Mouse (Mus musculus) liver, postnatal 0 days (tissue): Measurements from ENCODE around the gene Fbln1. TPM values are rescaled to one million over a fixed set of nuclear protein-coding genes. Genes with fewer than 3 reads are reported as not detected.
"Not testable (repeated sequence)": the region's sequence is repeated elsewhere in the genome, so short reads cannot be mapped to it uniquely, and the experiment has no call there.

Source experiments
- ATAC-seq: fragments of 200-750 bp; cut with Nextera tagmentation; 2 replicates; pipeline ENCODE4 v1.8.0; 2017; ENCODE audit warnings: mild to moderate bottlenecking, moderate library complexity
- DNase-seq: peaks from one replicate; pipeline ENCODE4 v3.0.0-alpha.2; 2016
- H3K27ac ChIP-seq: fragments of 300-500 bp; sonication (generic); 2 replicates; pipeline ENCODE4 v1.5.1; 2014; ENCODE audit warnings: antibody characterized with exemption, moderate library complexity, mild to moderate bottlenecking, low read depth
- H3K27me3 ChIP-seq: fragments of 300-500 bp; sonication (generic); 2 replicates; pipeline ENCODE4 v1.6.1; 2014; ENCODE audit warnings: low read length, control low read depth, mixed read lengths; ENCODE audit not compliant: insufficient read depth
- H3K36me3 ChIP-seq: fragments of 300-500 bp; sonication (generic); replicated peaks from 2 replicates; pipeline ENCODE4 v1.6.1; 2014; ENCODE audit warnings: mild to moderate bottlenecking, control low read depth, low read length, moderate library complexity, mixed read lengths; ENCODE audit not compliant: insufficient read depth
- H3K4me1 ChIP-seq: fragments of 300-500 bp; sonication (generic); 2 replicates; pipeline ENCODE4 v1.6.1; 2014; ENCODE audit warnings: antibody characterized with exemption, mild to moderate bottlenecking, control low read depth; ENCODE audit not compliant: insufficient read depth
- H3K4me2 ChIP-seq: fragments of 300-500 bp; sonication (generic); 2 replicates; pipeline ENCODE4 v1.6.1; 2014; ENCODE audit warnings: low read depth, mild to moderate bottlenecking, low read length, moderate library complexity, mixed read lengths
- H3K4me3 ChIP-seq: fragments of 300-500 bp; sonication (generic); 2 replicates; pipeline ENCODE4 v1.5.1; 2014; ENCODE audit warnings: low read depth, low read length
- H3K9ac ChIP-seq: fragments of 300-500 bp; sonication (generic); replicated peaks from 2 replicates; pipeline ENCODE4 v1.6.1; 2014; ENCODE audit warnings: mild to moderate bottlenecking, moderate library complexity
- H3K9me3 ChIP-seq: fragments of 300-500 bp; sonication (generic); 2 replicates; pipeline ENCODE4 v1.6.1; 2016; ENCODE audit warnings: mild to moderate bottlenecking, control low read depth, low read length, mixed read lengths
- CTCF ChIP-seq: sonication (generic); IDR thresholded peaks from 2 replicates; pipeline ENCODE4 v1.5.1; 2016; ENCODE audit warnings: antibody characterized with exemption, low read depth
- EP300 ChIP-seq: IDR thresholded peaks from 2 replicates; pipeline ENCODE4 v1.6.1; 2016; ENCODE audit warnings: antibody characterized with exemption, low read depth, mild to moderate bottlenecking
- WGBS: fragments of 180-500 bp; shearing (Covaris S2); extraction: QIAGEN DNeasy Blood & Tissue Kit; methylation state at CpG from one replicate; pipeline ENCODE4 v1.1.7; 2014; ENCODE audit not compliant: insufficient replicate concordance; 5-methylcytosine and 5-hydroxymethylcytosine counted together
- polyA plus RNA-seq: library from polyadenylated mRNA; unstranded; fragments of >200 nt; fragmentation: Nextera tagmentation; extraction: Ambion mirVana; gene quantifications from 2 replicates; pipeline ENCODE4 v1.2.1, GENCODE M21; 2015

The Fbln1 gene
- polyA plus RNA-seq, 1 experiment from 2014 or later = 2.8 TPM

DNA sequence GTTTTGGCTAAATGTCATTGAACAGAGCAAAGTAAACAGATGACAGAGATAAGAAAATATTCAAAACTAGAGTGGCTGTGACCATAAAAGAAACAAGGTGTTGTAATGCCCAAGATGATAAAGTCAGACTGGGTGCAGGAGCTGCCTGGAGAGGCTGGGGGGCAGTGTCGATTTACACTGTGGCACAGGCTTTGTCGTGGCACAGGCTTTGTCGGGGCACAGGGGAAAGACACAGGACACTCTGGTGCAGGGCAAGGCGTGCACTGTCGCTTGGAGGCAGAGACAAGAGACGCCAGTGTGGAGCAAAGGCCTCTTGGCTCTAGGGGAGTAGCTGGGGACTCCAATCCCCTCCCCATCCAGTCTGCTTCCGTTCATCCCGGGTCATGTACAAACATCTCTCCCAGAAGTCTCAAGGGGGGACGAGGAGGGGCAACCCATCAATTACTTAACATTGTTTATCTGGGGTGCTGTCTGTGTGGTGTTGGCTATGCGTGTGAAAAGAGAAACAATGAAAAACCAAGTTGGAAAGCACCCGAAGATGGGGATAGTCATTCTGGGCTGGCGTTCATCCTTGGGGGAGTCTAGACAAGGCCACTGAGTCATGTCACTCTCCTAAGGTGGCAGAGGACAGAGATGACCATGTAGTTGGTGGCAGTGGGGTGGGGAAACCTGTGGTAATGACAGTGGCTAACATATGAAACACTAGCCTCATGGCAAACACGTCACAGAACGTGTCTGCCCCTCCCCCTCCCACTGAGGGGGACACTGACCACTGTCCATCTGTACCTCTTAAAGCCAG is 110.8 kb downstream of the Fbln1 start:
- Histone ChIP-seq H3K27me3 (no peaks in the 10 kb centered on the region), H3K9ac (no peak overlapping the region), H3K27ac (no peak overlapping the region), H3K36me3 (no peaks in the 10 kb centered on the region), H3K4me3 (no peak overlapping the region), H3K4me2 (no peak overlapping the region), H3K4me1 (peaks cover 4% of the 10 kb centered on the region), H3K9me3 (no peaks in the 10 kb centered on the region)
- 46% methylated on average over 14 of the region's 14 CpGs for WGBS
- ATAC-seq = no peak
- TF ChIP-seq EP300 (no peak), CTCF (no peak)
- DNase-seq = no peak

DNA sequence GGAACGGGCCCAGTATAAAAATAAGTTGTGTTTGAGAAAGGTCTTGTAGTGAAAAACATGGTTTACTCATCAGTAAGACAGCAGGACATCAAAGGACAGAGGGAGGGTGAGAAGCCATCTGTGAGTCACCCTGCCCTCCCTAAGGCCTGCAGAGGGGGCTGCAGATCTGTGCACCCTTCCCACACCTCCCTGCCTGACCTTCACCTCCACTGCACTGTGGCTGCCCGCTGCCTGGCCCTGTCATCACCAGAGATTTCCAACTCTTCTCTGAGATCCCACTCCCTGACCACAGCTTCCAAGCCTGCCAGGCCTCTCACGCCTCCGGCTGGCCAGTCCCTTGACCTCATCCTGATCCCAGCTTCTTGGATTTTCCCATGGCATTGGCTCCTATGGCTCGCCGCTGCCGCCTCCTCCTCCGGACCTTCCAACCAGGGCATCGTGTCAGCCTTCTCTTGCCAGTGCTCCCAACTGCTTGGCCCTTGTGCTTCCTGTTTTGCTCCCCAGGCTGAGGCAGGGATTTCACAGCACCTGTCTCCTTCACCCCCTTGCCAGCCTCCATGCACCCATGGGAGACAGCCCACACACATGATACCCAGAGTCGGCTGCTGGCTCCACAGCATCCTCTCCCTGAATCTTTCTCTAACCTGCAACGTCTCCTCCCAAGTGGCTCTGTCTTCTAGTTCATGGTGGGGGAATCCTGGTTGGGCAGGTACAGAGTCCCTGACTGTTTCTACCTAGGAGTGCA is 114.3 kb downstream of the Fbln1 start:
- no peak for DNase-seq
- TF ChIP-seq CTCF = 0 out of 2 replicates have a peak, but pooled peaks have one; percentile 10
- TF ChIP-seq EP300 = no peak

DNA sequence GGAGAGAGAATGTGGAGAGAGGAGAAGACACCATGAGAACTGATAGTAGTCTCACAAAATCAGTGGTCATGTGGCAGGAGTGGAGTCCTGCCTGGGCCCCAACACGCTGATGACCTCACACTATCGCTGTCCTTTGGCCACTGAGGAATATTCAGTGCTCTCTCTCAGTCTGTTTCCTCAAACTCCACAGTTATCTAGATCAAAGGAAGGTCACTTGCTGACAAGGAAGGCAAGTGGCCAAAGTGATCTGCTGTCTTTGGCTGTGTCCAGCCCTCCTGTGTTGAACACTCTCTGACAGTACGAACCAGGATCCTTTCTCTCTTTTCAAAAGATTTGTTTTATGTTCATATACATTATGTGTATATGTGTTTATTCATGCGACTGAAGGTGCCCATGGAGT is 117.5 kb downstream of the Fbln1 start:
- Histone ChIP-seq H3K27ac (no peak overlapping the region), H3K9me3 (no peaks in the 10 kb centered on the region), H3K27me3 (no peaks in the 10 kb centered on the region), H3K4me3 (no peak overlapping the region), H3K4me1 (peaks cover 5% of the 10 kb centered on the region; the same call in 1 of the 2 replicates), H3K36me3 (no peaks in the 10 kb centered on the region), H3K4me2 (no peak overlapping the region), H3K9ac (no peak overlapping the region)
- TF ChIP-seq EP300 (no peak), CTCF (no peak)
- no peak for DNase-seq
- WGBS = 77% methylated on average over 4 of the region's 4 CpGs
- ATAC-seq = no peak

More for the DNA sequence above, 114.3 kb downstream of the Fbln1 start:
- WGBS = 77% methylated on average over 11 of the region's 11 CpGs
- H3K9ac ChIP-seq = no peak overlapping the region
- H3K36me3 ChIP-seq = no peaks in the 10 kb centered on the region
- no peak overlapping the region for H3K27ac ChIP-seq
- ATAC-seq = no peak
- H3K4me1 ChIP-seq = peaks cover 4% of the 10 kb centered on the region; the same call in 1 of the 2 replicates
- H3K27me3 ChIP-seq = no peaks in the 10 kb centered on the region
- no peak overlapping the region for H3K4me3 ChIP-seq
- no peaks in the 10 kb centered on the region for H3K9me3 ChIP-seq
- no peak overlapping the region for H3K4me2 ChIP-seq

DNA sequence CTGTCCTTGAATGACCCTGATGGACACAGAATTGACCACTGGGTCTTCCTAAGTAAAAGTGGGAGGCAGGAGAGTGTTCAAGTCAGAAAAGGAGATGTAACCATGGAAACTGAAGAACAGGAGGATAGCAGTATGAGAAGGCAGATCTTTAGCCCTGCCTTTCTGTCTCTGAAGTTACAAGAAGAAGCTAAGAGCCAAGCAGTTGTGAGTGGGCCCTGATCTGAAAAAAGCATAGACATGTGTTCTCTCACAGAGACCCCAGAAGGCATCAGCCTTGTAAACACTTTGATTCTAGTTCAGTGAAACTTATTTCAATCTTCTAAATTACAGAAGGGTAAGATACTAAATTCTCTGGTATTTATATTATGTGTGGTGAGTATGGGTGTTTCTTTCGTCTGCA is 118.7 kb downstream of the Fbln1 start:
- Histone ChIP-seq H3K27ac (no peak overlapping the region), H3K36me3 (no peaks in the 10 kb centered on the region), H3K9me3 (no peaks in the 10 kb centered on the region), H3K27me3 (no peaks in the 10 kb centered on the region), H3K4me2 (no peak overlapping the region), H3K9ac (no peak overlapping the region), H3K4me3 (no peak overlapping the region), H3K4me1 (peaks cover 5% of the 10 kb centered on the region; the same call in 1 of the 2 replicates)
- ATAC-seq = no peak
- no peak for TF ChIP-seq EP300
- no peak for TF ChIP-seq CTCF
- WGBS = 92% methylated on average over 1 of the region's 1 CpGs
- DNase-seq = no peak

DNA sequence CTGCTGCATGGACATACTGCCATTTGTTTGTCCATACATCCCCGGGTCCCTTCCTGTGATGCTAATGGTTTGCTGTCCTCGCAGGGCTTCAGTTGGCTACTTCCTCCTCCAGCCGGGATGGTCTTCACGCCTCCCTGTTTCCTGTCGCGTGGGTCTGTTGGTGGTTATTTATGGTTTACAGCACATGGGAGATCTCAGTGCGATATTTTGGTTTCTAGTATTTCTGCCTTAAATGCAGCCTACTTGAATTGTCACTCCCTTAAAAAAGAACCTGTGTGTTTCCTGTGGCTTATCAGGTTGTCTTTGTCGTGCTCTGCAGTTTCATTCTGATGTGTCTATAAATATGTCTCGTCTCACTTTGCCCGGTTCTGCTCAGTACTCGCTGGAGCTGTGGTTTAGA is 122.1 kb downstream of the Fbln1 start:
- TF ChIP-seq EP300 (no peak), CTCF (no peak)
- H3K9me3 ChIP-seq = no peaks in the 10 kb centered on the region
- 15% methylated on average over 11 of the region's 11 CpGs for WGBS
- peaks cover 5% of the 10 kb centered on the region; the same call in 1 of the 2 replicates for H3K4me1 ChIP-seq
- no peak overlapping the region for H3K27ac ChIP-seq
- no peak overlapping the region for H3K4me3 ChIP-seq
- H3K36me3 ChIP-seq = no peaks in the 10 kb centered on the region
- H3K9ac ChIP-seq = no peak overlapping the region
- DNase-seq (no peak), ATAC-seq (no peak)
- H3K4me2 ChIP-seq = peak overlapping the region; percentile 35; the same call in 1 of the 2 replicates
- H3K27me3 ChIP-seq = no peaks in the 10 kb centered on the region

DNA sequence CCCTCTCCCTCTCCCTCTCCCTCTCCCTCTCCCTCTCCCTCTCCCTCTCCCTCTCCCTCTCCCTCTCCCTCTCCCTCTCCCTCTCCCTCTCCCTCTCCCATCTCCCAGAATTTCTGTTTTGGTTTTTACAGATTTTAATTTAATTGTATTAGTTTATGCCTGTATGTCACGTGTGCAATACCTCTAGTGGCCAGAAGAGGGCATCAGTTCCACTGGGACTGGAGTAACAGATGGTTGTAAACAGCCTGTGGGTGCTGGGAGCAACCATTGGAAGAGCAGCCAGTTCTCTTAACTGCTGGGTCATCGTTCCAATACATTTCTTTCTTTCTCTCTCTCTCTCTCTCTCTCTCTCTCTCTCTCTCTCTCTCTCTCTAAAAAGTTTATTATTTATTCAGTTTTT is 122.7 kb downstream of the Fbln1 start:
- not testable (repeated sequence) for H3K4me1 ChIP-seq, H3K9me3 ChIP-seq, H3K4me2 ChIP-seq, H3K36me3 ChIP-seq, H3K27me3 ChIP-seq, DNase-seq, H3K9ac ChIP-seq, H3K4me3 ChIP-seq, ATAC-seq
- 93% methylated on average over 2 of the region's 2 CpGs for WGBS
- peak; percentile 65 for TF ChIP-seq CTCF
- H3K27ac ChIP-seq = peak overlapping the region; percentile 84; the same call in 1 of the 2 replicates
